Mouse (Mus musculus): ENCODE data around the gene Fgf4. TPM values are rescaled to one million over a fixed set of nuclear protein-coding genes. Genes with fewer than 3 reads are reported as not detected.

Fgf4 gene
- total RNA-seq (2021): not detected

DNA sequence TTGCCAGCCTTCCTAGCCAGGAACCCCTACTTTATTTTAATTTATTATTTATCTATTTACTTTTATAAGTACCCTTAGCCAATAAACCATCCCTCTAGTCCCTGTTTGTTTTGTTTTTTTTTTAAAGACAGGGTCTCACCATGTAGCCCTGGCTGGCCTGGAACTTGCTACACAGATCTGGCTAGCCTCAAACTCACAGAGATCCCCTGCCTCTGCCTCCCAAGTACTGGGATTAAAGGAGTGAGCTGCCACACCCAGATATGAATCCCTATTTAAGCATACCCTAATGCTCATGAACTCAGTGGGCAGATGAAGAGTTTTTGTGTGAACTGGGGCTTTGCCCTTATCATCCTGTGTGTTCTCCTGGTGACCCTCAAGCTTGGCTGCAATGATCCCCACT, at the start of gene Fgf4:
TSS of gene Fgf4 (plus strand) at position 301 of the 400 bp plus-strand sequence.
- DNase-seq: no peak

DNA sequence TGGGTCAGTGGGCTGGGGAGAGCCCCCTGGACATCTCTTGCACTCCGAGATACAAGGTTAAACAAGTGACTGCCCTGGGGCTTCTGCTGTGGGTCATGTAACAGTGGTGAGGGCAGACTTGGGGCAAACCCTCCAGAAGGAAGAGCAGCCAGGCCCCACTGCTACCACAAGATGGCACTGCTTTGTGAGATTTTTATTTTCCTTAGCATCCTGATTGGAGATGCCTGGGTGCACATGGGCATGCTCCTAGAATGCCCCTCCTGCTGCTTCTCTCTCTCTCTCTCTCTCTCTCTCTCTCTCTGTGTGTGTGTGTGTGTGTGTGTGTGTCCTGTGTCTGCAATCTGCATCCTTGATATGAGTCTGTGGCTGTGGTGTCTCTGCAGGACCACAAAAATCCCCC, 48.7 kb upstream of the Fgf4 start:
- peak; percentile 39 for DNase-seq

DNA sequence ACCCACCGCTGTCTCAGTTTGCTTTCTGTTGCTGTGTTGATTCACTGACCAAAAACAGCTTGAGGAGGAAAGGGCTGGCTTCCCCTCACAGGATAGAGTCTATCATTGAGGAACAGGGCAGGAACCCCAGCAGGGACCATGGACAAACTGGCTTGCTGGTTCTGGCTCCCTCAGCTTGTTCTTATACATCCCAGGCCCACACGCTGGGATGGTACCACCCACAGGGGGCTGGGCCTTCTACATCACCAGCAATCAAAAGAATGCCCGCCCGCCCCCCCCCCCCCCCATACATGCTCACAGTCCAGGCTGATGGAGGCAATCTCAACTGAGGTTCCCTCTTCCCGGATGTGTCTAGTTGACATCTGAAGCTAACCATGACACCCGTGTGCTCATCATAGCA, 40.1 kb upstream of the Fgf4 start:
- DNase-seq: no peak

DNA sequence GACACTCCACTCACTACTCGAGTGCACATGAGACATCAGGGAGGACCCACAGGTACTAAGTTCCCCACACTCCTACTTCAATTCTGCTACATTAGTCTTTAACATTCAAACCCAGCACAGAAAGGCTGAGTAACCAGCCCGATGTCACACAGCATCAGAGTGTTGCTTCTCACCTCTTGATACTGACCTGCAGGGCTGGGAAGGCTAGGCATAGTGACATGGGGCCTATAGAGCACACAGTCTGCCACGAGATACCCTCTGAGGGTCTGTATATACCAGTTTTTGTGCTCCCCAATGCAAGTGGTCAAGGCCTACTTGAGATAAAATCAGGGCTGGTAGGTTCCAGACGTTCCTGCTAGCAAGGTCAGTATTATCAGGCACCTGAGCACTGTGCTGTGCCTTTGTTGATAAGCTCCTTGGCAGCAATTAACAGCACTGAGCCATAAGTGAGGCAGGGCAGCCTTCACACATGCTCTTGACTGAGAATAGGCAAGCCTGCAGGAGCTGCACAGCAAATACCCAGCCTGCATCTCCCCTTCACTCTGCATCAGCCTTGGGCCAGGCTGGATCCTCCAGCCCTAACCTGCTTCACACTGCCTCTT, 39.1 kb upstream of the Fgf4 start:
- DNase-seq: no peak

DNA sequence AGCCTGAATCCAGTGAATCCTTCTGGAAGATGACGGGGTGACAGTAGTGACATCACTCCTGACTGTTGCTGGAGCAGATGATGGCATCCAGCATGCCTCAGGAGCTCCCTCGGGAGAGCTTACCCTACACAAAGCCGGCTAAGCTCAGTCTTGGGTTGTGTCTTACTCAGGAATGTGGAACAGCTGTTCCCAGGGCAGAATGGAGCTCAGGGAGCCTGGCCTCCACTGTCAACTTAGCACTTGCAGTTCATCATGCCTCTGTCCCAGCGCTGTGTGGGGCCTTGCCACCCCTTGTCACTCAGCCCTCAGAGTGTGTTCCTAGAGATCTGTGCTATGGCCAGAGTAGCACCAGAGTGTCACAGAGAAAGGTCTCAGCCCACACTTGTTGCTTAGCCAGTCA, 35.6 kb upstream of the Fgf4 start:
- DNase-seq: no peak

DNA sequence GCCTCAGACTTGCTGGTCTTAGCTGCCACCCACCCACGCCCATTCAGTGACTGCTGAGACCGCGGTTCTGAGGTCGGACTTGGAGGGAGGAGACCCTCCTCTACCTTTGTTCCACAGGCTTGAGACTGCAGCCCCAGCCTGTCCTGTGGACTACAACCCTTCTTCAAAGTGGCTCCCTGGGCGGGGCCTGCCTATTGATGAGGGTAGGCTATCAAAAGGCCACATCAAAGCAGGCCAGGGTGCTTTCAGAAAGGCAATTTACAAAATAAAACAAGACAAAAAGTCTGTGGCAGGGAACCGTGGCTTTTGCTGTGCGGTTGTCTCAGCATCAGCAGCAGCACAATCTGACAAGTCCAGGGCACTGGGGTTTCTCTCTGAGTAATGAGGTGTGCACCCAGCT, 25.3 kb upstream of the Fgf4 start:
- DNase-seq: no peak

DNA sequence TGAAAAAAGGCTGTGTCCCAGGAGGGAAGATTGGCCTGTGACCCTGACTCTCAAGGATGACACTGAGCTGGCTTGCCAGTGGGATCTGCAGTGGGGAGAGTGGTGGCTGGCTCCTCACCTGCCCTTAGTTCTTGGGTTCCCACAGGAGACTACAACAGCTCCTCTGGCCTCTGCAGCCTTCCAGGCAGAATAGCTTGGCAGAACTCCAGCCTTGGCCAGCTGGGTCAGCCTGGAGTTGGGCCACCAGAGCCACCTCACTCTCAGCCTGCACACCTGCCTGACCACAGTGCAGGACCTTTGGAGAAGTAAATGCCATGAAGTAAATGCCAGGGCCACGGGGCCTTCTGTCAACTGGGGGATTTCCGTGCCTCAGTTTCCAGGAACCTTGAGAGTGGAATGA, 23.2 kb upstream of the Fgf4 start:
- DNase-seq: peak; percentile 49

DNA sequence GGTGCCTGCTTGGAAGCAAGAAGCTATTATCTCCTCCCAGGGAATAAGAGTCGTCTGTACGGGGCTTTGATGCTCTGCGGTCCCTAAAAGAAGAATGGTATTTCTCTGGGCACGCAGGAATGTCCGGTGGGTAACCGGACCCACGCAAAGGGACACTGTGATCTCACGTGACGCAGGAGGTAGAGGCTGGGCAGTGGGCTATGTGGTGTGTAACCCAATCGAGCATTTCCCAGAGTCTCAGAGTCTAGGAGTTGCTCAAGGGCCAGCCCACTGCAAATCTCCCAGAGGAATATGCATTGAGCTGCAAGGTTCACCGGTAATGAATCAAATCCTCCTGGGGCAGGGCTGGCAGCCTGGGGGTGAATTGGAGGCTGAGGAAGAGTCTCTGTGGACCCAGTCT, 18.8 kb upstream of the Fgf4 start:
- DNase-seq: no peak

DNA sequence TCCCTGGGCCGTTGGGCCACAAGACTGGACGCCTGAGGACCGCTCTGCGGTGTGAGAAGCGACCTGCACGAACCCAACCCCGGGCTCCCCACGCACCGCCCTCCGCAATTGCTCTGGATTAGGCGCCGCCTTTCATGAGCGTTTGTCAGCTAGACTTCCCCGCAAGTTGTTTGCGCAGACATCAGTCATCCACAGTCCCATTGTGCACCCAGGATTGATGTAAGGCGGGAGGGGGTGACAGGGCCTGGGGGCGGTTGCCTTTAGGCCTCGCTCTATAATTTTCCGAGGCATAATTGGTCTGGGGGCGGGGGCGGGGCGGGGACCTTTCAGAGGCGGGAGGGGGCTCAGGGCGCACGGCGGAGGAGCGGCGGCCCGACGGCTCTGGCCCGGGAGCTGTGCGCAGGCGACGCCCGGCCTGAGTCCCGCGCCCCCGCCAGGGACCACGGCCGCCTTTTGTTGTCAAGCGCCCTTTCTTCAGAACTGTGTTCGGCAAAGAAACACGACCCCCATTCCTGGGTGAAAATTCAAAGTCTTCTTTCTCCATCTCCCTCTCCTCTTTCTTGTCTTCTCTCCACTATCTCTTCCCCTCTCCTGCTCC, 9.2 kb upstream of the Fgf4 start, which contains the start of gene Fgf3:
TSS of gene Fgf3 (plus strand) at position 193 of the 598 bp plus-strand sequence.
- no peak for DNase-seq

DNA sequence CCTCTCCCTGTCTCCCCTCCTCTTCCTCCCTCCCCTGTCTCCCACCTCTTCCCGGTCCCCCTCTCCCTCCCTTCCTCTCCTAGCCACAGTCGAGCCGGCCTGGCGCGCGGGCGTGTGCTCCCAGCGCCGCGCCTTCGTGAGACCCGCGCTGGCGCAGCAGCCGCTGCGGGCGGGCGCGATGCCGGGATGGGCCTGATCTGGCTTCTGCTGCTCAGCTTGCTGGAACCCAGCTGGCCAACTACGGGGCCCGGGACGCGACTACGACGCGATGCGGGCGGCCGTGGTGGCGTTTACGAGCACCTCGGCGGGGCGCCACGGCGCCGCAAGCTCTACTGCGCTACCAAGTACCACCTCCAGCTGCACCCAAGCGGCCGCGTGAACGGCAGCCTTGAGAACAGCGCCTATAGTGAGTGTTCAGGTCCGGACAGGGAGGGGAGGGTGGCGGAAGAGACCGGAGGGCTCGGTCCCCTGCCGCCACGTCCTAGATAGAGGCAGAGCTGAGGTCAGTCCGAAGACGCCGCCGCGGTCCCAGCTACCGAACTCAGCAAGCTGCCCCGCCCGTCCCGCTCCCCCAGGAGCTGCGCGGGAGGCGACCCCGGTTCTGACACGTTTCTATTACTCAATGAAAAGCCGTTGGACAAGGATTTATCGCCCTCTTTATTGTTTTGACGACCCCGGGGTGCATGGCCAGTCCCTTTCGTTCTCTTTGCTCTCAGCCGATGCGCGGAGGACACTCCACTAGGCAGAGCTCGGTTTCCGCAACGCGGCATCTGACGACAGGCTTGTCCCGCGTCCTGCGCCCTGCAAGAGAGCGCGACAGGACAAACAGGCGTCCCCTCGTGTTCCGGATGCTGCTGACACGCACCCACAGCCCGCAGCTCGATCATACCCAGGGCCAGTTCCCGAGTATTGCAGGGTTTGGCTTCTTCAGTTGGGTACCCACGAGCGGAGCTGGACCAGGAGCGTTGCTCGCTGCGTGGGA, 8.4 kb upstream of the Fgf4 start:
- DNase-seq: no peak

DNA sequence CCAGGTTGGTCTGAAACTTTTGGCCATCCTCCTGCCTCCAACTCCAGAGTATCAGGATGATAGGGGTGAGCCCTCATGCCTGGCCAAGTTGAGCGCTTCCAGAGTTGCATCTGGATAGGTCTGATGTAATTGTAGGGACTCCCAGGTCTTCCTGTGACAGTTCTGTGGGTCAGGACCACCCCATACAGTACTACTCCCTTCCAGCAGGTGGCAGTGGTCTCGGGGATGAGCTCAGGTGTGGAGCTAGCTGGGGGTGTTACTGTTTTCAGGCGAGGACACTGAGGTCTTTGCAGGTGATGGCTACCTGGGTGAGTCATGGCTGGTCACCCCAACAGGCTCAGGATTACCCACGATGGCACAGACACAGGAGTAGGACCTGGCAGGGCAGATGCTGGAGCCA, 1.0 kb upstream of the Fgf4 start:
- DNase-seq: peak; percentile 65

DNA sequence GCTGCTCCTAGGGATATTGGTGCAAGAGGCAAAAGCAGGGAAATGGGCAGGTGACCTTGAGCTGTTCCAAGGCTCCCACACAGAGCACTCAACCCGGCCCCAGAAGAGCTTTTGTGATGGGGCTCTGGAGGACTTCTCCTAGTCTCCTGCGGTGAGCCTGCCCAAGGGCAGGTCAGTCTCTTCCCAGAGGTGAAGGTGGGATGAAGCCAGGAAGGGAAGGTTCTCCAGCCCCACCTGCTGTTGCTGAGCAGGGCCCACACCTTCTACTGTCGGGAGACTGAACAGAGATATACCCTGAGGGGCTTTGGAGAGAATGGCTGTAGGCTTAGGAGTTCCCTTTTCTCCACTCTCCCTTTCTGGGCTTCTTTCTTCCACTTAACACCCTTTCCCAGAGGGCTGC, 4.2 kb downstream of the Fgf4 start:
- no peak for DNase-seq

DNA sequence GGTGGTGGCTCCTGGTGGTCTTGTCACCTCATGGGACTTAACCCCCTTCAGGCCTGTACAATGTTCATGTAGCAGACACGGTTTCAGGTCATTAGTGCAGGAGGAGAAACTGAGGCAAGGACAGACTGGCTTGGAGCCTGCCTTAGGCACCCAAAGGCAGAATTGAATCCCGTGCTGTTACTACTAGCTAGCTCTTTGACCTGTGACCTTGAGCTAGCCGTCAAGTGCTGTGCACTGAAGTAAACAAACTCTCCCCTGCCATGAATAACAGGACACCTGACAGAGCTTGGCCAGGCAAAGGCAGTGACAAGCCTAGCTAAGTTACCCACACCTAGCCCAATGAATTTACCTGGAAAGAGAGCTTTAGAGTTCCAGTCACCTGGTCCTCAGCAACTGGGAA, 7.8 kb downstream of the Fgf4 start:
- no peak for DNase-seq

DNA sequence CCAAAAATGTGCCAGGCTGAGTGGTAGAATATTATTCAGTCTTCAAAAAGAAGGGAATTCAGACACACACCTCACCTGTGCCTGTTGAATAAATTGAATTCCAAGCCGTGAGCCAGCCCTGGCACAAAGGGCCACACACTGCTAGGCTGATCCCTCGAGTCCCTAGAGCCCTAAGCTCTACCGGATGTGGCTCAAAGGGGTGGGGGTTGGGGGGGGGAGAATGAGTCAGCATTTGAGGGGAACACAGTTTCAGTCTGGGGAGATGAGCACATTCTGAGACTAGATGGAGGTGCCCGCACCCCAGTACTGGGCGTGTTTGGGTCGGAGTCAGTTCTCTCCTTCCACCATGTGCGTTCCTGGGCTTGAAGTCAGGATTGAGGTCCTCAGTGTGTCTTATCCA, 10.0 kb downstream of the Fgf4 start:
- no peak for DNase-seq

DNA sequence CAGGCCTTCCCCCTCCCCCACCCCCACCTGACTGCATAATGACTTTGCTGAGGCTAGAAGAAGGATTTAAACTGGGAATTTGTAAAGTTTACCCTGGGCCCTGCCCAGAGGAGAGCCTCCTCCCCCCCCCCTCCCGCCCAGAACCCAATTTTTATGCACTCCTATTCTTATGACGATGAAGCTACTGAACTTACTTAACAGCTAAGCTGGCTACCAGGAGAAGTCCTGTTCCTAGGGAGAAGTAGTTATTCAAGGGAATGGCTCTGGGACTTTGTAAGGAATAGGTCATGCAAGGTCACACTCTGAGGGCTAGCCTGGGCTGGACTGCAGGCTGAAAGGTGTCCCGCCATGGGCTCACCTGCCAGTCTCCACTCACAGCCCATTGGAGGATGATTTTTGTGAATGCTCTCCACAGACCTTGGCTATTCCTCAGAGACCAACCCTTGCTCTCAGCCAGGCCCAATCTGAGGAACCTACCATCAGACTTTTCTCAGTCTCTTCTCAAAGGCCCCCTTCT, 10.7 kb downstream of the Fgf4 start:
- no peak for DNase-seq

DNA sequence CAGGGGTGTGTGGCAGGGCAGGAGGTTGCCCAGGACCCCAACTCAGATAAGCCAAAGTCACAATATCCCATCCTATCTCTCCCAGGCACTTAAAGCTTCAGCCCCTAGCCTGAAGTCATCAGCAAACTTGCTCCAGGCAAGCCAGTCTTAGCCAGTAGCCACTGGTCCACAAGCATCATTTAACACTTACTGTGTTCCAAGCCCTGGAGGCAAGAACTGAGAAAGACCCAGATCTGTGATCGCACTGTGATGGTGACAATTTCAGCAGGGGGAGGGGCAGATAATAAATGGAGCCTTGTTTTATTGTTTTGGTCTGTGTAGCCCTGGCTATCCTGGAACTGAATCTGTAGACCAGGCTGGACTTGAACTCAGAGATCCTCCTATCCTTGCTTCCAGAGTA, 11.5 kb downstream of the Fgf4 start:
- no peak for DNase-seq

DNA sequence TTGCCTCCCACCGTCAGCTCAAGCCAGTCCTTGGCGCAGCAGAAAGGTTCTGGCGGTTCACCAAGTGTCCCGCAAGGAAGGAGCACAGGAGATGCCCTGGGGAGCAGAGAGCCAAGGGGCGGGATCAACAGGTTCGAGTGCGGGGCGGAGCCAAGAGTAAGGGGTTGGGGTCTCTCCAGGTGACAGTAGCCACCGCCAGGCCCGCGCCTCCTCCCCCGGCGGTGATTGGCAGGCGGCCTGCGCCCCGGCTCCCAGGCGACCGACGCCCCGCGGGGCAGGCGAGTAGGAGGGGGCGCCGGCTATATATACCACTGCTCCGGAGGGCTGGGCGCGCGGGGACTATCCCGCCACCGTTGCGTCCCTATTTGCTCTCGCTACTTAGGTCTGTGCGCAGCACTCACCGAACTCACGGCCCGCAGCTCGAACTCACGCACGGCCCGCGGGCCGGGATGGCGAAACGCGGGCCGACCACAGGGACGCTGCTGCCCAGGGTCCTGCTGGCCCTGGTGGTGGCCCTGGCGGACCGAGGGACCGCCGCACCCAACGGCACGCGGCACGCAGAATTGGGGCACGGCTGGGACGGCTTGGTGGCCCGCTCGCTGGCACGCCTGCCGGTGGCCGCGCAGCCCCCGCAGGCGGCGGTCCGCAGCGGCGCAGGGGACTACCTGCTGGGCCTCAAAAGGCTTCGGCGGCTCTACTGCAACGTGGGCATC, 14.0 kb downstream of the Fgf4 start:
- DNase-seq: no peak

DNA sequence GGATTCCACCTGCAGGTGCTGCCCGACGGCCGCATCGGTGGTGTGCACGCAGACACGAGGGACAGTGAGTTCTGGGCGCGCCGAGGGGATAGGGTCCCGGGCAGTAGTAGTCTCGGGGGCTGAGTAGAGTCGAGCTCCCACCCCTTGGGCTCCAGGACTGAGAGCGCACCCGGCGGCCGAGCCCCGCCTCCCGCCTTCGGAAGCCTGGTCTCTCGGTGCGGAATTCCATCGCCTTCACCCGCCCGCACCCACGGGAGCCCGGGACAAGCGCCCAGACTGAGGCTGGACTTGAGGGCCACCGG, 14.6 kb downstream of the Fgf4 start:
- DNase-seq: no peak

DNA sequence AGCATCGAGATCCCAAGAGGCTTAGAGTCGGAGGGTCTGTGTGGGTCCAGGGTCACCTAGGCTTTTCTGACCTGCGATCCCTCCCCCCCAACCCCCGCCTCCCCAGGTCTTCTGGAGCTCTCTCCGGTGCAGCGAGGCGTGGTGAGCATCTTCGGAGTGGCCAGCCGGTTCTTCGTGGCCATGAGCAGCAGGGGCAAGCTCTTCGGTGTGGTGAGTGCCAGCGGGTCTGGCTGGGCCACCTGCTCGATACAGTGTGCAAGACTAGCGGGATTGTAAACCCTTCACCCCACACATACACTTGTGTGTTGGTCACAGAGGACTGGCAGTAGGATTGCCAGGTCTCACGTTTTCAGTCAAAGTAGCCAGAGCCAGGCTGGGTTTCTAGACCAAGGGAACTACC, 15.0 kb downstream of the Fgf4 start:
- no peak for DNase-seq

DNA sequence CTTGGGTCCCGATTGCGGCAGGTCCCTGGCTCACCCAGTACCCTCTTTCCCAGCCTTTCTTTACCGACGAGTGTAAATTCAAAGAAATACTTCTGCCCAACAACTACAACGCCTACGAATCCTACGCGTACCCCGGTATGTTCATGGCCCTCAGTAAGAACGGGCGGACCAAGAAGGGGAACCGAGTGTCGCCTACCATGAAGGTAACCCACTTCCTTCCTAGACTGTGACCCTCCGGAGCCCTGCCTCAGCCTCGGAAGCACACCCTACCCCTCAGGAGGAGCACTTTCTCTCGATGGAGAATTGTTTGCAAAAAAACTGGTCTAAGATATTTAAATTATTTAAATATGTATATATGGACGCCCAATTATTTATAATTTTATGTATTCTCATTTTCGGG, 15.5 kb downstream of the Fgf4 start:
- DNase-seq: no peak

DNA sequence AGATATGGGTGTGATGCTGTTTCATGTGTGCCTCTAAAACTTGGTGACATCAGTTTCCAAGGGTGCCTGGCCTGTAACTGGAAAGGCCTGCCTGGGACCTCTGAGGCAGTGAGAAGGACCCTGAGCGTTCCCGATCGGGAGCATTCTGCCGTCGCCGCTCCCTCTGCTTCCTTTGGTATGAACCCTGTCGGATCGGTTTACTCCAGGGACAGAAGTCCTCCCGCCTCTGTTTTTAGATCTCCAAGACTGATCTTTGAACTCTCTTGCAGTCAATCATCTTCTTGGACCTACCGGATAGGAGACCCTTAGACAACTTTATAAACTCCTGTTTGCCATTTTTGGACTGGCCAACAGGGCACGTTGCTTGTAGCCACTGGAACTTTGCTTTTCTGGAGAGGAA, 16.0 kb downstream of the Fgf4 start:
- DNase-seq: no peak

DNA sequence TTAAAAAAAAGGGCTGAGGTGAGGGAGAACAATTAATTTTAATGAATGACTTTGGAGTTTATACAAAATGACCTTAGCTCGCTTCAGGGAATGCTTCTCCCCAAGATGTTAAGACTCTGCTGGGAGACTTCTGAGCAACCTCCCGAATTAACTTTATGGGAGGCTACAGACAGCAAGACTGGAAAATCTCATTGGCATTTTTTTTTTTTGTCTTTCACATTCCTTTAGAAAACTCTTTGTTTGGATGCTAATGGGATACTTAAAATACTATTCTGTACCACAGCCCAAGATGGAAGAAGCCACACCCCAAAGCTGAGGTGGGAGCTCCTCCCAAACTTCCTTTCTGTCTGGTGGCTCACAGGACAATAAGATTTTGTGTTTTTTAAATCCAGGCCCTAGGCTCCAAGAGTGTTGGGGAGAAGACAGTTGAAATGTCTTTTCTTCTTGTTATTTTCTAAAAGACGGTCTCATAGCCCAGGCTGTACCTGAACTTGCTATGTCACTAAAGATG, 17.0 kb downstream of the Fgf4 start:
- no peak for DNase-seq

DNA sequence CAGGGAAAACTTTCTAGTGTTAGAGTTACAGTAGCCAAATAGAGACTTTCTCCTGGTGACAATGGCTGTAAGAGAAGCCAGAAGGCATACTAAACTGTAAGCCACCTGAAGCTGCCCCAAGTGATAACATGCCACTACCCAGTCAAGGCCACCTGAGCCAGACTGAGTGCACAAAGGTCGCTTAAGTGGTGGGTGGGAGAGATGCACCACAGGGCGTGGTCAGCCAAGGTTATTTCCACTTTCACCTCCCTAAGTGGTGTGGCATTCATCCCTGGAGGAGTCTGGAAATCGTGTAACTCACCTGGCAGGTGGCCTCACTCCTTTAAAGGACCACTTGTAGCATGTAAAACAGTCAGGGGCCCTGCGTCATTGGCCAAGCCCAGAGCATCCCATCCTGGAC, 20.0 kb downstream of the Fgf4 start:
- no peak for DNase-seq
